Mouse (Mus musculus) hindbrain, embryonic 12.5 days (tissue): ENCODE data around the gene Hdac11. TPM values are rescaled to one million over a fixed set of nuclear protein-coding genes. Genes with fewer than 3 reads are reported as not detected.

Experiments used
- ATAC-seq: fragments of 200-750 bp; cut with Nextera tagmentation; 2 replicates; pipeline ENCODE4 v1.8.0; 2017; ENCODE audit warnings: moderate TSS enrichment; ENCODE audit not compliant: low FRiP score
- H3K27ac ChIP-seq: fragments of 300-500 bp; sonication (generic); 2 replicates; pipeline ENCODE4 v1.5.1; 2016; ENCODE audit warnings: mild to moderate bottlenecking
- H3K27me3 ChIP-seq: fragments of 300-500 bp; sonication (generic); 2 replicates; pipeline ENCODE4 v1.6.1; 2016; ENCODE audit warnings: mild to moderate bottlenecking
- H3K36me3 ChIP-seq: fragments of 300-500 bp; sonication (generic); 2 replicates; pipeline ENCODE4 v1.6.1; 2016; ENCODE audit warnings: mild to moderate bottlenecking
- H3K4me1 ChIP-seq: fragments of 300-500 bp; sonication (generic); 2 replicates; pipeline ENCODE4 v1.6.1; 2016
- H3K4me2 ChIP-seq: fragments of 300-500 bp; sonication (generic); replicated peaks from 2 replicates; pipeline ENCODE4 v1.6.1; 2016; ENCODE audit warnings: mild to moderate bottlenecking
- H3K4me3 ChIP-seq: fragments of 300-500 bp; sonication (generic); 2 replicates; pipeline ENCODE4 v1.5.1; 2016; ENCODE audit warnings: mild to moderate bottlenecking
- H3K9ac ChIP-seq: fragments of 300-500 bp; sonication (generic); 2 replicates; pipeline ENCODE4 v1.6.1; 2016; ENCODE audit warnings: mild to moderate bottlenecking, moderate library complexity
- H3K9me3 ChIP-seq: fragments of 300-500 bp; sonication (generic); replicated peaks from 2 replicates; pipeline ENCODE4 v1.6.1; 2016; ENCODE audit warnings: mild to moderate bottlenecking
- WGBS: fragments of 180-500 bp; shearing (Covaris S2); methylation state at CpG from one replicate; pipeline ENCODE4 v1.1.7; 2016; 5-methylcytosine and 5-hydroxymethylcytosine counted together
- polyA plus RNA-seq: library from polyadenylated mRNA; unstranded; fragments of >200 nt; fragmentation: Nextera tagmentation; extraction: Ambion mirVana; gene quantifications from 2 replicates; pipeline ENCODE4 v1.2.1, GENCODE M21; 2016

Gene Hdac11
- polyA plus RNA-seq, 1 experiment from 2014 or later = 18.8 TPM

DNA sequence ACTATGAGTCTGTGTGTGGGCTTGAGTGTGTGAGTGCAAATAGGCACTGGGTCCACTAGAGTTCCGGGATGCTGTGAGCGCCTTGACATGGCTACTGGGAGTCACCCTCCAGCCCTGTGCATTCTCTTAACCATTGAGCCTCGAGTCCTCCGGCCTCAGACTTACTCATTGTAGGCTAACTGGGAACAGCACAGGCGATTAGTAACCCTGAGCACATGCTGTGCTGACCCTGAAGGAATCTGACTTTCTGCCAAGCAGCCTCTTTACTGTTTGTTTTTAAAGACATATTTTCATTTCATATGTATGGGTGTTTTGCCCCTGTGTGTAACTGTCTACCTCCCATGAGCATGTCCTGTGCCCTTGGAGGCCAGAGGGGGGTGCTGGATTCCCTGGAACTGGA, 10.9 kb upstream of the Hdac11 start:
- Histone ChIP-seq H3K27me3 (no peaks in the 10 kb centered on the region), H3K36me3 (no peaks in the 10 kb centered on the region), H3K4me1 (peaks cover 22% of the 10 kb centered on the region), H3K4me3 (no peak overlapping the region), H3K27ac (peak overlapping the region; percentile 88; the same call in 1 of the 2 replicates), H3K9me3 (no peaks in the 10 kb centered on the region), H3K4me2 (no peak overlapping the region), H3K9ac (no peak overlapping the region)
- no peak for ATAC-seq
- WGBS = 82% methylated on average over 5 of the region's 5 CpGs

DNA sequence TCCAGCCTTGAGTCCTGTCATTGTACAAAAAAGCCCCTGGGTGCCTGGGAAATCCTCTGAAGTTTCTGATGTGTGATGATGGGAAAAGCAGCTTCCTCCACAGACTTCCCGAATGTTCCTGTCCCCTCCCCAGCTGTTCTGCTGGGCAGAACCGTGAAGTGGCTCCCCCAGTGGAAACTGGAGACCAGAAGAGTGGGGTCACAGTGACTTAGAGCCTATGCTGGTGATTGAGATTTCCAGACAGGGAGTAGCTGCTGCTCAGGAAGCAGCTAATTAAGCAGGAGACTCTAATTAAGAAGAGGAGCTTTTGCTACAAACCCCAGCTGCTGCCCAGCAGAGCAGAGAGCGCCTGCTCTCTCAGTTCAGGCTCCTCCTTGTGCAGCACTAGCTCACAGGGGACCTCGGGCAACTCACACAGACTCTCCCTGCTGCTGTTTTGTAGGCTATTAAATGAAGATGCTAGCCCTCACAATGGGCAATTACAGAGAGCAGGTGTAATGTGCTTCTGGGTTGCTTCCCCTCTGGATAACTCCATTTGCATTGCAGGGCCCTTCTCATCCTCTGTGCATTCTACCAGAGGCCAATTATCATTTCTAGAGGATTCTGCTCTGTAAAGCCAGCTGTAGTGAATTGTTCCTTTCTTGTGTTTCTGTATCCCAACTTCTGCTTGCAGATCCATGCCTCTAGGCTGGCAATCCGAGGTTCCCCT, 9.9 kb upstream of the Hdac11 start:
- ATAC-seq = peak; percentile 91
- WGBS = 30% methylated on average over 5 of the region's 5 CpGs
- Histone ChIP-seq H3K9ac (peak overlapping the region; percentile 10; the same call in 1 of the 2 replicates), H3K4me3 (no peak overlapping the region), H3K27me3 (no peaks in the 10 kb centered on the region), H3K27ac (peak overlapping the region; percentile 88), H3K36me3 (no peaks in the 10 kb centered on the region), H3K4me2 (0 out of 2 replicates have a peak overlapping the region, but pooled peaks have one; percentile 6), H3K9me3 (no peaks in the 10 kb centered on the region), H3K4me1 (peaks cover 22% of the 10 kb centered on the region)

DNA sequence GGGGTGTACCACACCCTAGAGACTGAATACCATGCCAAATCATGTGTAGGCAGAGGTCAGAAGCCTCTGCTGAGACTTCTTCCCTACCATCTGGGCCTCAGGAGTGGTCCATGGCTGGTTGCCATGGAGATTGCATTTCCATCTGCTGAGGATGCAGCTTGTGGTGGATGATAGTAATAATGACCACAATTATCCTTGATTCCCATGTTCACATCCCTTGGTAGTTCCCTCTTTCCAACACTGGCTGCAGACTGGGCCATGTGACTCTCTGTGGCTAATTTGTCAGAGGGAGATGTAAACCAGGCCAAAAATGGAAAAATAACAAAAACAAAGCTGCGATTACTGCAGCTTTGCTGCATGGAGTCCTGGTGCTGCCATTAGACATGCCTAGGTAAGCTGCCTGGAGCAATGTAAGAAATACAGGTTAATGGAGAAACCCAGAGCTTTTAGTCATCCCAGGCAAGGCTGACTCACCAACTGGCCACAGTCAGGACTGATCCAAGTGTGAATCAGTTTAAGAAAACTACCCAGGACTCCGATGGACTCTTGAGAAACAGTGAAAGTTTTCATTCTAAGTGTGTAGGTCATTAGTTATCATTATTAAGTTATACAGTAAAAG, 9.2 kb upstream of the Hdac11 start:
- peak; percentile 93 for ATAC-seq
- Histone ChIP-seq H3K4me3 (no peak overlapping the region), H3K36me3 (no peaks in the 10 kb centered on the region), H3K9me3 (no peaks in the 10 kb centered on the region), H3K27ac (peak overlapping the region; percentile 88), H3K4me1 (peaks cover 22% of the 10 kb centered on the region), H3K9ac (no peak overlapping the region), H3K27me3 (no peaks in the 10 kb centered on the region), H3K4me2 (0 out of 2 replicates have a peak overlapping the region, but pooled peaks have one; percentile 6)
- WGBS = 80% methylated on average over 2 of the region's 2 CpGs

DNA sequence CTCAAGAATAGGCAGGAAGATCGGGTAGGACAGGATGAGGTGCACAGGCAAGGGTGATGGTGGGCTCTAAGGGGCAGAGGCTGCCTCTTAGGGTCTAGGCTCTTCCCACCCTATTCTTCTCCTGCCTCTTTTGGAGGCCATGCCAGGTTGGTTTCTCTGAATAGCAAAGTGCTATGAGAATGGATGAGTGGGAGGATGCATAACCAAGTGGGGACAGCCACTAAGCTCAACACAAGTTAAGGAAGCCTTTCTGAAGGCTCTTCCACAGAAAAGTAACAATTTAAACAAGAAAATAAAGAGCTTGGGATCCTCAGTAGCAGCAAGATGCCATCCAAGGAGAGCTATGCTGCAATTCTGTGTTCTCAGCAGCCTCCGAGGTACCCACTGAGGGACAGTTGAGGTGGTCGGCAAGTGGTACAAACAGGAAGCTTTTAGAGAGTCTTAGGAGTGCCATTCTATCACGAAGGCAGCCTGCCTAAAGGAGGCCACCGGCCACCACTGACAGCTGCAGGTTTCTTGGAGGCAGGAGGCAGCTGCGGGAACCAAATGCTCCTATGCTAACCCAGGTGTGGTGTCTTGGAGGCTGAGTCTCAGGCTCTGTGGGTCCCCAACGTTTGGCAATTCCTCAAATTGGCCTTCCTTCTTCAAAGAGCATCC, 3.4 kb upstream of the Hdac11 start:
- H3K9ac ChIP-seq = no peak overlapping the region
- H3K4me2 ChIP-seq = peak overlapping the region; percentile 49
- WGBS = 42% methylated on average over 7 of the region's 7 CpGs
- H3K4me3 ChIP-seq = no peak overlapping the region
- no peaks in the 10 kb centered on the region for H3K9me3 ChIP-seq
- H3K36me3 ChIP-seq = no peaks in the 10 kb centered on the region
- peaks cover 43% of the 10 kb centered on the region for H3K4me1 ChIP-seq
- ATAC-seq = no peak
- H3K27ac ChIP-seq = peak overlapping the region; percentile 72
- H3K27me3 ChIP-seq = no peaks in the 10 kb centered on the region

DNA sequence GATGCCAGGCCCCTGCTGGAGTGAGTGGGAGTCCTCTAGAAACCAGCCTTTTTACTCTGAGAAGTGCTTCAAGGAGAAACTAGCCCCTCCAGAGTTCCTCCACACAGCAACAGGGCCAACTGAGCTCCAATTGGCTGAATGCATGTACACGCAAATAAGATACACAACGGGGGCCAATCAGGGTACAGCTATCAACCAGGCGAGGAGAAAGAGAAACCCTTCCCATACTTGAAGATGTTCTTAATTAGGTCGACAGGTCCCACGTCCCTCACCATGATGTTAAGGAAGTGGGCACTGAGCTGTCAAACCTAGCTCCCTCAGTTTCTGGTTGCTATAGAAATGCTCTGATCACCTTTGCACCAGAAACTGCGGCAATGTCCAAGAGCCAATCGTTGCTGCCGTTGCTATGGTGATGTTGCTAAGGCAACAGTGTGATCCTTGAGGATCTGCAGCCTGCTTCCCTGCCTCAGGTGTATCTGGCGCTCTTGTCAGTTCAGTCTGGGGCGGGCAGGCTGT, 2.9 kb upstream of the Hdac11 start:
- Histone ChIP-seq H3K4me1 (peaks cover 48% of the 10 kb centered on the region), H3K9ac (no peak overlapping the region)
- WGBS = 2% methylated on average over 10 of the region's 10 CpGs

DNA sequence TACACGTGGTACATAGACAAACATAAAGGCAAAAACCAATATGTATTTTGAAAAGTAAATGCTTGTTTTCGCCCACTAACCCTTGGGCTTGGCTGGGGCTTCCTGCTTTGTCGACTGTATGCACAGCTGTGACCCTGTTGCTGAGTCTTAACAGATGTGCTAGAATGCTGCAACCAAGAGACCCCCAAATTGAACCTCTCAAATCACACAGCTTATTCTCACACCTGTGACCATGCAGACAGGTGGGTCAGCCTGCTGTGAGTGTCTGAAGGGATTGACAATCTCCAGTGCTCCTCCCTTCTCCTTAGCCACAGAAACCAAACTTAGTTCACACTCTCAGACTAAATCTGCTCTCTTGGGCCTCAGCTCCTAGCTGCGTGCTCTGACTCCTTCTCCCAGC, 1.8 kb upstream of the Hdac11 start:
- Histone ChIP-seq H3K27ac (no peak overlapping the region), H3K27me3 (no peaks in the 10 kb centered on the region), H3K4me2 (no peak overlapping the region), H3K4me1 (peaks cover 58% of the 10 kb centered on the region), H3K9me3 (no peaks in the 10 kb centered on the region), H3K9ac (no peak overlapping the region), H3K4me3 (no peak overlapping the region), H3K36me3 (no peaks in the 10 kb centered on the region)
- WGBS = 60% methylated on average over 4 of the region's 4 CpGs
- ATAC-seq = no peak

More for the DNA sequence above, 2.9 kb upstream of the Hdac11 start:
- Histone ChIP-seq H3K27ac (peak overlapping the region; percentile 72), H3K36me3 (no peaks in the 10 kb centered on the region), H3K4me3 (peak overlapping the region; percentile 25; the same call in 1 of the 2 replicates), H3K4me2 (peak overlapping the region; percentile 49), H3K9me3 (no peaks in the 10 kb centered on the region), H3K27me3 (no peaks in the 10 kb centered on the region)
- ATAC-seq = peak; percentile 58

DNA sequence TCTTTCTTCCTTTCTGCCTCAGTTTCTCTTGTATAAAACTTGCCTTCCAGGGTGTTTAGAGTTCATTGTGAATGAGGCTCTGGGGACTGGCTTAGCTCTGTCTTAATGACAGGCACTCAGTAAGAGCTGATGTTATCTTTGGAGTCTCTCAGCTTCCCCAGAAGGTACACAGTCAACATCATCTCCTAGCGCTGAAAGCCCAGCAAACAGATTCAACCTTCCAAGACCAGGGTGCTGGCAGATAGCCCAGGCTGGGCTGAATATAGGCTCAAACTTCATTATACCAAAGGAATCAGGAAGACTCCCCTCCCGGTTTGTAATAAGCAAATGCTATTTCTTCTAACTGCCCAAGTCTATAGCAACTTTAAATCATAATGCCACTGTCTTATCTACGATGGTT, 1.2 kb upstream of the Hdac11 start:
- H3K36me3 ChIP-seq = no peaks in the 10 kb centered on the region
- H3K27me3 ChIP-seq = no peaks in the 10 kb centered on the region
- ATAC-seq = no peak
- H3K4me3 ChIP-seq = no peak overlapping the region
- WGBS = 84% methylated on average over 3 of the region's 3 CpGs
- peaks cover 63% of the 10 kb centered on the region for H3K4me1 ChIP-seq
- no peak overlapping the region for H3K4me2 ChIP-seq
- no peak overlapping the region for H3K9ac ChIP-seq
- H3K9me3 ChIP-seq = no peaks in the 10 kb centered on the region
- no peak overlapping the region for H3K27ac ChIP-seq

DNA sequence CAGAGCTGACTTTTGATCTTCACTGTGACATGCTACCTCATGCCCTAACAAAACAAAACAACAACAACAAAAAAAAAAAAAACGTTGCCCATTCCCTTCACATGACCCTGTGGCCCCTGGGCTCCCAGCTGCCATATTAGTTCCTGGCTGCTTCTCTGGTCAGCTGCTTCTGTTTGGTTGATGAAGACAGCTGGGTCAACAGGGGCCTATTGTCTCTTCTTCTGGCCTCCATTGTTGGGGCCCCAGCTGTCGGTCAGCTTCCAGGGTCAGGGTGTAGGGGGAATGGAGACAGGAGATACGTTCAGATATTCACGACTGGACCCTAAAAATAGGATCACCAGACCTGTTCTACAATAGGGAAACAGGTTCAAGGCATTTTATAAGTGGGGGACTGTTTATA, 403 bp upstream of the Hdac11 start:
- Histone ChIP-seq H3K4me1 (peaks cover 71% of the 10 kb centered on the region), H3K36me3 (no peaks in the 10 kb centered on the region), H3K4me2 (peak overlapping the region; percentile 85), H3K9ac (no peak overlapping the region), H3K9me3 (no peaks in the 10 kb centered on the region), H3K4me3 (peak overlapping the region; percentile 65), H3K27ac (peak overlapping the region; percentile 66), H3K27me3 (no peaks in the 10 kb centered on the region)
- WGBS = 8% methylated on average over 4 of the region's 4 CpGs
- no peak for ATAC-seq

DNA sequence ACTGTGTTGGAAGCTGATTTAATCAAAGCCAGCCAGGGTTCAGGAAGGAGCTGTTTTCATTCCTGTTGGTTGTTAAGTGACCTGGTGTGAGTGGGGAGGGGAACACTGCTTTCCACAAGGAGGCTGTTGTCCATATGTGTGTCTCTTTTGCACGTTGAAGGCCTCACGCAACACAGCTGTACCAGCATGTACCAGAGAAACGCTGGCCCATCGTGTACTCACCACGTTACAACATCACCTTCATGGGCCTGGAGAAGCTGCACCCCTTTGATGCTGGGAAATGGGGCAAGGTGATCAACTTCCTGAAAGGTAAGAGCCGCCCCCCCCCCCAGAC, 739 bp downstream of the Hdac11 start:
- WGBS = 43% methylated on average over 6 of the region's 6 CpGs
- H3K9ac ChIP-seq = peak overlapping the region; percentile 81
- no peaks in the 10 kb centered on the region for H3K9me3 ChIP-seq
- ATAC-seq = no peak
- 0 out of 2 replicates have a peak, but pooled peaks cover under 1% of the 10 kb centered on the region for H3K36me3 ChIP-seq
- peak overlapping the region; percentile 65 for H3K4me3 ChIP-seq
- H3K4me2 ChIP-seq = peak overlapping the region; percentile 85
- peaks cover 71% of the 10 kb centered on the region for H3K4me1 ChIP-seq
- H3K27ac ChIP-seq = peak overlapping the region; percentile 90
- no peaks in the 10 kb centered on the region for H3K27me3 ChIP-seq

DNA sequence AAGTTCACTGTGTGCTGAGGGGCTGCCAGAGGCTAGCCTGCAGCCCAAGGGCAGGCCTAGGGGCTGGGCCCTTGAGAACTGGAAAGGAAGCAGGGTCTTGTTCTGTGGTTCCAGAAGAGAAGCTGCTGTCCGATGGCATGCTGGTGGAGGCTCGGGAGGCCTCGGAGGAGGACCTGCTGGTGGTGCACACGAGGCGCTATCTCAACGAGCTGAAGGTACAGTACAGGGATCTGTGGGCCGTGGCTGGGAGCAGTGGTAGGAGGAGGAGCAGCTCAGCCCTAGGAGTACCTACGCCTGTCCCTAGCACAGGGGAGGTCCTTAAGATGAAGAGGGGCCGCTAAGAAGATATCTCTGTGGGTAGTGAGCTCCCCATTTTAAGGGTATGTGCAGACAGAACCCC, 2.6 kb downstream of the Hdac11 start:
- ATAC-seq = no peak
- H3K4me1 ChIP-seq = peaks cover 62% of the 10 kb centered on the region
- H3K9me3 ChIP-seq = no peaks in the 10 kb centered on the region
- peak overlapping the region; percentile 52; the same call in 1 of the 2 replicates for H3K27ac ChIP-seq
- H3K36me3 ChIP-seq = 0 out of 2 replicates have a peak, but pooled peaks cover 4% of the 10 kb centered on the region
- H3K4me2 ChIP-seq = peak overlapping the region; percentile 32
- 77% methylated on average over 9 of the region's 9 CpGs for WGBS
- no peaks in the 10 kb centered on the region for H3K27me3 ChIP-seq
- H3K9ac ChIP-seq = 0 out of 2 replicates have a peak overlapping the region, but pooled peaks have one; percentile 41
- H3K4me3 ChIP-seq = no peak overlapping the region

DNA sequence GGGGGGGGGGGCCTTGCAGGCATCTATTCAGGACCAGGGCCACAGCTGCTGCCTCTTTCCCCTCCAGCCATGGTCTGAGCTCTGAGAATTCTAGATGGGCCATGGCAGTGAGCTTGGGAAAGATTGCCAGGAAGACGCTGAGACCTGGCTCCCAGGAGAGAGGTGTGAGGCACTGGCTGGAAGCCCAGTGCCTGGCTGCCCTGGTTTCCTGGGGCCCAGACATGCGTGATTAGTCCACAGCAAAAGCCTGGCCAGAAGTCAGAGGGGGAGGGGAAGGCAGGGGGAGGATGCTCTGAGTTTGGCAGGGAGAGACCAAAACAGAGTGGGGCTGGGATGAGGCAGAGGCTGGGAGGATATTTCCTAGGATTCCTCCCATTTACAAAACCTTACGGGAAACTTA, 3.9 kb downstream of the Hdac11 start:
- Histone ChIP-seq H3K4me1 (peaks cover 51% of the 10 kb centered on the region), H3K36me3 (0 out of 2 replicates have a peak, but pooled peaks cover 4% of the 10 kb centered on the region), H3K4me2 (peak overlapping the region; percentile 15; the same call in 1 of the 2 replicates), H3K9me3 (no peaks in the 10 kb centered on the region), H3K4me3 (no peak overlapping the region), H3K27ac (peak overlapping the region; percentile 62), H3K27me3 (no peaks in the 10 kb centered on the region), H3K9ac (no peak overlapping the region)
- no peak for ATAC-seq
- WGBS = 32% methylated on average over 3 of the region's 3 CpGs

DNA sequence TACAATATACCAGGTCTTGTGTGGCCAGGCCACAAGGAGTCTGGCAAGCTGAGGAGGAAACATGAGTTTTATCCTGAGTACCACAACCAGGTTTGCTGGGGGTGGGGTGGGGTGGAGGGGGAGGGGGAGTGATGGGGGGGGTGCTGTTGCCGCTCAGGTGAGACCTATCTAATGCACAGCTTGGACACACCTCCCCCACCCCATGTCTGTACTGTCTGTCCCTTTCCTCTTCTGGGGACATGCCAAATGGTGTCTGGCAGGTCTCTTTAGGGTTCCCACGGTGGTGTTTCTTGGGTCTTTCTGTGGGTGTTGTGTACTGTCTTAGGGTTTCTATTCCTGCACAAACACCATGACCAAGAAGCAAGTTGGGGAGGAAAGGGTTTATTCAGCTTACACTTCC, 4.5 kb downstream of the Hdac11 start:
- no peak for ATAC-seq
- H3K27me3 ChIP-seq = no peaks in the 10 kb centered on the region
- H3K4me2 ChIP-seq = no peak overlapping the region; the same call in 1 of the 2 replicates
- 83% methylated on average over 2 of the region's 2 CpGs for WGBS
- no peak overlapping the region for H3K9ac ChIP-seq
- 0 out of 2 replicates have a peak, but pooled peaks cover 4% of the 10 kb centered on the region for H3K36me3 ChIP-seq
- H3K4me1 ChIP-seq = peaks cover 47% of the 10 kb centered on the region
- H3K27ac ChIP-seq = peak overlapping the region; percentile 35; the same call in 1 of the 2 replicates
- no peak overlapping the region for H3K4me3 ChIP-seq
- no peaks in the 10 kb centered on the region for H3K9me3 ChIP-seq
